Mouse (Mus musculus) kidney, adult 10 weeks (tissue): ENCODE results near the gene Gm15080. TPM values are rescaled to one million over a fixed set of nuclear protein-coding genes. Genes with fewer than 3 reads are reported as not detected.

Source experiments
- polyA plus RNA-seq: library from polyadenylated mRNA; stranded (reverse); fragments of 350-450 nt; fragmentation: Illumina TruSeq; extraction: RNeasy Lipid Tissue Mini Kit (QIAGEN cat#74804); gene quantifications from one replicate; pipeline ENCODE4 v1.2.3, GENCODE M21; 2014; ENCODE audit warnings: low read depth, low replicate concordance

The Gm15080 gene
- polyA plus RNA-seq = not detected

GRCm38 (mm10) chrX:147992693-147993092 is at the start of gene Gm15080:
Gene Gm15080 (plus strand): TSS chrX:147992993.

Other genes with a start within 250 kb of the Gm15080 start
- not detected for gene Gm15128, start 227.0 kb upstream of the Gm15080 start, polyA plus RNA-seq
- gene Gm15107, start 187.7 kb downstream of the Gm15080 start, polyA plus RNA-seq = not detected